Mouse (Mus musculus): ENCODE results near the gene Pfdn4.
"Not testable (repeated sequence)": the region's sequence is repeated elsewhere in the genome, so short reads cannot be mapped to it uniquely, and the experiment has no call there.

Gene Pfdn4

GRCm38 (mm10) chr2:170496154-170496930, at the start of gene Pfdn4:
Gene Pfdn4 (plus strand): TSS chr2:170496428.
- DNase-seq, result peak; percentile 74

GRCm38 (mm10) chr2:170446843-170447383, 49.3 kb upstream of the Pfdn4 start:
- DNase-seq, result no peak

GRCm38 (mm10) chr2:170447651-170448050, 48.6 kb upstream of the Pfdn4 start:
- no peak for DNase-seq

DNA sequence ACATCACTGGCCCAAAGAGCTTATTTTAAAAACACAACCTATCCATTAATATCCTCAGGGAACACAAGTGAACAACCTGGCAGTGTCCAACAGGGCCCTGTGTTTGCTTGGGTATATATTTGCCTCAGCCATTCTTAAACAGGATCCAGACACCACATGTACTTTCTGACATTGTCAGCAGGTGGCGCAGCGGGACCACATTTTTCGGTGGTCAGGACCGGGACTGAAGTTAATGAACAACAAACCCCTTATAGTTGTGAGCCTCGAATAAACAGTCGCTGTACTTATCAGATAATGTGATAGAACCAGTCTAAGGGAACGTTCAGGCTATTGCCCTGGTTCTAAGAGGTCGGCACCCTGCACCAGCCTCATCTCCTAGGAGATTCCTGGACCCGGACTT, 45.3 kb upstream of the Pfdn4 start:
- DNase-seq, result peak; percentile 82

GRCm38 (mm10) chr2:170453809-170454208, 42.4 kb upstream of the Pfdn4 start:
- not testable (repeated sequence) for DNase-seq

GRCm38 (mm10) chr2:170459183-170459582, 37.0 kb upstream of the Pfdn4 start:
- no peak for DNase-seq

DNA sequence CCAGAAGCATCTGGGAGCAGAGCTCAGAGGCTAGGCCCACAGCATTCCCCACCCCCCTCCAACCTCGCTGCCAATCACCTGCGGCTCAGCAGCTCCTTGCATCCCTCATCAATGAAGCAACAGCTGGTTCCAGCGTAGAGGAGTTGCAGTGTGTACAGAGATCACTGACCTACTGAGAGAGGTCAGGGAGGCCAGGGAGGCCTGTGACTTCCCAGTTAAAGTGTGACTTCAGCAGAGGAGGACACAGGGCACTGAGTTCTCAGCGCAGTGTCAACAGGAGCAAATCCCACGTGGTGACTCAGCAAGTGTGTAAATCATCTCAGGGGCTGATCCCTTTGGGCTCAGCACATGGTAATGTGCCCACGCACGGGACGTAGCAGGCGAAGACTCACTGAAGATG, 36.4 kb upstream of the Pfdn4 start:
- DNase-seq, result peak; percentile 68

GRCm38 (mm10) chr2:170461652-170462051, 34.6 kb upstream of the Pfdn4 start:
- no peak for DNase-seq

DNA sequence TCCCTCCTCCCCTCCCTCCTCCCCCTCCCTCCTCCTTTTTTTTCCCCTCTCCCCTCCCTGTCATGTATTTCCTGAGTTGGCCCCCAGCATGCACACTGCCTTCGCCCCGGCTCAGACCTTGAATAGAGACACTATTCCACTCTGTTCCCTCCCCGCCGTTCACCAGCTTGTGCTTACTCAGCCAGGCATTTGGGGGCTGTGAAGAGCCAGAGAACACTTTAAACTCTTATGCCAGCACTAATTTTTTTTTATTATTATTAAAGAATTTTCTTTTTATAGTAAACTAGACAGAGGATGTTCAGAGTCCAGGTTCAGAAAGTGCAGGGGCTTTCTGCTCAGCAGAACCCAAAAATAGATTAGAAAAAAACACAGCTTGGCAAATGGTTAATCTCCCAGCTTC, 31.4 kb upstream of the Pfdn4 start:
- no peak for DNase-seq

DNA sequence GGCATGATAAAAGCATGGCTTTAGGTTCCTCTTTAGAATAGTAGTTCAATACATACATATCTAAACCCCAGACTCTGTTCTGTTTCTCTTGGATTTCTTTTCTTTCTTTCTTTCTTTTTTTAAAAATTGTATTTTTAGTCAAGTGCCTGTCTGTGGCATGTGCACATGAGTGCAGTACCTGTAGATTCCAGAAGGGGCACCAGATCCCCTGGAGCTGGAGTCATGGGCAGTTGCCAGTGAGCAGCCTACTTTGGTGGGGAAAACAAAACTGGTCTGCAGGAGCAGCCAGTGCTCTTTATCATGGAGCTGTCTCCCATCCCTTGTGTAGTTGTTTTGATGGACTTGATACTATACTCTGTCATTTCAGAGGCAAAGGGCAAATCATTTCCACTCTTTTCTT, 28.2 kb upstream of the Pfdn4 start:
- no peak for DNase-seq

GRCm38 (mm10) chr2:170469616-170470308, 26.5 kb upstream of the Pfdn4 start:
- DNase-seq, result peak; percentile 62

GRCm38 (mm10) chr2:170470591-170470990, 25.6 kb upstream of the Pfdn4 start:
- no peak for DNase-seq

GRCm38 (mm10) chr2:170474125-170474524, 22.1 kb upstream of the Pfdn4 start:
- DNase-seq, result no peak

- no peak for DNase-seq
Observed at GRCm38 (mm10) chr2:170475164-170475563, 21.1 kb upstream of the Pfdn4 start.

DNA sequence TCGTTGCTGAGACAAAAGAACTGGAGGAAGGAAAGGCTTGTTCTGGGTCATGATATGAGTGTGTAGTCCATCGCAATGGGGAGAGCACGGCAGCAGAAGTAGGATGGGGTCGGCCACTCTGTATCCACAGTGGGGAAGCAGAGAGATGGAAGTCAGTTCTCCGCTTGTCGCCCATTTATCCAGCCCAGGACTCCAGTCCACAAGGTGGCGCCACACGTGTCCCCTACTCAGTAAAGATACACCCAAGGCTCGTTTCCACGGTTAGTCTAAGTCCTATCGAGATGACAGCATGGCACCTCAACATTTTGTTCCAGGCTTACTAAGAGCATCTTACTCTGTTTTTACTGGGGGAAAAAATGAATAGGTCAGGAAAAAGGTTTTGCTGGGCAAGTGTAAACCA, 20.0 kb upstream of the Pfdn4 start:
- no peak for DNase-seq

- no peak for DNase-seq
Observed at GRCm38 (mm10) chr2:170476643-170477042, 19.6 kb upstream of the Pfdn4 start.

DNA sequence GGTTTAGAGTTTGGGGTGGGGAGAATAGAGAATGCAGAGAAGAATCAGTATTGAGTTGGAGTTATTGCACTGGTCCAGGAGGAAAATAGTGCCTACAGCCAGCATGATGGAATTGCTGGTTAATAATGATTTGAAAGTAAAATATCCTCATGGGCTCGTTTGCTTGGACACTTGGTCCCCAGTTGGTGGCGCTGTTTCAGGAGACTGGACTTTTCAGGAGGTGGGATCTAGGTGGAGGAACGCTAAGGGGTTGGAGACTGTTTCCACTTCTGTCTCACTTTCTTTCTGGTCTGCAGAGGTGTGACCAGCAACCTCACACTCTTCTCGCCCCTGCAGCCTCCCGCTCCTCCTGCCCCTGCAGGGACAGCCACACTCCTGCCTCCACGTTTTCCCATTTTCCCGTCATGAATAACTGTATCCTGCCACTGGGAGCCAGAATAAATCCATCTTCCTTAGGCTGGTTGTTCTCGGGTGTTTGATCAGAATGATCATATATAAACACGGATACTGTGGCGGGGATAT, 14.1 kb upstream of the Pfdn4 start:
- no peak for DNase-seq

DNA sequence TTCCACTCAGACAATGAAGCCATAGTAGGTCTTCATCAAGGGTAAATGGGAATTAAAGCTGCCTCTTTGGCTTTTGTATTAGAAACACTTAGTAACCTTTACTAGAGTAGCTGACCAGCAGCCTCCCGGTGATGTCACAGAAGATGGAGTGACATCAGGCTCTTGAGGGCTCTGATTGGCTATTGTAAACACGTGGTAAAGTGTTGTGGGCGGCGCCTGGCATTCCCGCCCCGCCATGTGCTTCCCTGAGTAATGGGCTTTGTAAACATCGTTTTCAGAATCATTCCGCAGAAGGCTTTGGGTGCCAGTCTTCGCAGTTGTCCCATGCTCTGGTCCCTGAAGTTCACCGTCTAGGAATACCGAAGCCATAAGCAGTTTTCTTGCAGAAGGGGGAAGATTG, 12.3 kb upstream of the Pfdn4 start:
- no peak for DNase-seq

GRCm38 (mm10) chr2:170487202-170487601, 9.0 kb upstream of the Pfdn4 start:
- DNase-seq, result no peak

DNA sequence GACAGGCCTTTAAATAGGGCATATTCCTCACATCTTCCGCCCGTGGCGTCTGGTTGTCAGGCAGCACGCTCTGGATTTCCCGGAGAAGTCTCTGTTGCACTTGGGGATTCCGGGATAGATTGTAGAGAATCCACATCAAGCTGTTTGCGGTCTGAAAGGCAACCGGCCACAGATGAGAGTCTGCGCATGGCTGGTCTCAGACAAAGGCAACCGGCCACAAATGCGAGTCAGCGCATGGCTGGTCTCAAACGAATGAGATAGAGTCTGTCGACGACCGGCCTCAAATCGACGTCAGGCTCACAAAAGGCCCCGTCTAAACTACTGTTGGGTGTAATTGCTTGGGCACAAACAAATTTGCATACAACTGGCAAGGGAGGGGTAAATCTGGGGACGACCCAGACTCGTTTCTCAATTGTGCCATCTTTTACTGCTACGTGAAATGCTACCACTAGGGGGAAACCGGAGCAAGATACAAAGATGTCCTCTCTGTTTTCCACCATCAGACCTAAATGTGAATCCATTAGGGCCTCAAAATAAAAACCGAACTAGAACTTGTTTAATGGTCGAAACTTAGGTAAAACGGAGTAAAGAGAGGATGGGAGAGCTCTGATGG, 8.2 kb upstream of the Pfdn4 start:
- DNase-seq, result peak; percentile 62

- peak; percentile 42 for DNase-seq
Observed at GRCm38 (mm10) chr2:170494784-170495710, 1.2 kb upstream of the Pfdn4 start.

- peak; percentile 82 for DNase-seq
Observed at GRCm38 (mm10) chr2:170497091-170497566, 901 bp downstream of the Pfdn4 start, which contains the start of gene Cyp24a1. Gene Cyp24a1 (minus strand): TSS chr2:170497145.
